Comparison of ENCODE assay signal across 20 mouse cellular contexts in the genomic region with DNA sequence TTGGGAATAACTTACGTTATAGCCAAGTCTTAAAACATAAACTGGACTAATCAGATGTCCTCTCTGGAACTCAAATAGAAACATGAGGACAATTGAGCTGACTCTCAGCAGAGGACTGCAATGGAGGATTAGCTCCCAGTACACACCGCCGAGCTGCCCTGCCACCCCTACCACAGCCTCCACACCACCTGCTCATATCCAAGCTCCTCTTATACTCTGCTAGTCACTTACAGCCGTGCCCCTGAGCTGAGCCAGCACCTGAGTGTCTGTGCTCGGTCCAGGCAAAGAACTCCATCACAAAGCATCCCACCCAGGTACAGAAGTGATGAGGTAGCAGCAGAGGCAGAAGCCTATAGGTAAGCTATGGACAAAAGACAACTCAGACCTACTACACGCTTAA.
DNase-seq lines count a peak whose midpoint lies in the region; ATAC-seq and TF ChIP-seq lines count a peak whose summit lies in the region.
"Had no signal": no experiment of that assay in that cellular context is flagged by ENCODE, and none has a peak within 500 bp of the region (broad histone marks: within the 10 kb centered on the region; RNA-seq: fewer than 3 reads in every experiment).

No protein-coding gene starts in this region.

- H3K27ac ChIP-seq in gastrocnemius, adult 2 months: peak overlapping the region; percentile 94
- peak overlapping the region; percentile 89 for H3K27ac ChIP-seq in heart, postnatal 0 days (ENCODE audit: low read depth)
- peak overlapping the region; percentile 90 for H3K27ac ChIP-seq in brown adipose tissue, adult 24 weeks (replicated peaks; ENCODE audit: low read depth, low read length)
- H3K27ac ChIP-seq: forebrain, embryonic 13.5 days; hindbrain, embryonic 15.5 days; liver, embryonic 13.5 days; midbrain, embryonic 12.5 days; neural tube, embryonic 15.5 days; stomach, embryonic 15.5 days had no signal

- TF ChIP-seq EP300 in heart, postnatal 0 days (IDR thresholded peaks at IDR 0.05; ENCODE audit: low read depth): no peak

- intact Hi-C loops in gastrocnemius, adult 2 months (cut with DNase I): loop anchor here (5.0 kb wide), 1 partner anchor 128 kb away; a partner anchor contains a TSS
- intact Hi-C loops in left cerebral cortex, postnatal 36 days (cut with DNase I): loop anchor here (5.0 kb wide), 1 partner anchor 93 kb away; no protein-coding TSS in a partner anchor

- H3K4me2 ChIP-seq in heart, postnatal 0 days (ENCODE audit: low read depth, low read length): no peak overlapping the region
- H3K4me2 ChIP-seq: forebrain, embryonic 13.5 days; hindbrain, embryonic 15.5 days; liver, embryonic 13.5 days; midbrain, embryonic 12.5 days; neural tube, embryonic 15.5 days; stomach, embryonic 15.5 days had no signal

- DNase-seq in gastrocnemius, adult 2 months: no peak
- DNase-seq in gastrocnemius, postnatal 10 days: no peak
- no peak for DNase-seq in heart, postnatal 0 days (ENCODE audit: low spot score)
- no peak for DNase-seq in heart, adult 8-10 months (ENCODE audit: low spot score)
- peak; percentile 66 for DNase-seq in brain, adult 2 months (ENCODE audit: low read depth, low spot score)
- no peak for DNase-seq in left cerebral cortex, postnatal 36 days (ENCODE audit: low spot score in 2 of 2)
- DNase-seq: cerebellum, postnatal 10 days; gastrocnemius, postnatal 14 days; kidney, adult 8-10 months; kidney, postnatal 25 days; liver, embryonic 13.5 days; lung, adult 2 months; lung, postnatal 14 days; thymus, postnatal 25 days had no signal

- WGBS in heart, postnatal 0 days: 54% methylated on average over 6 of the region's 6 CpGs

- H3K4me3 ChIP-seq in gastrocnemius, adult 2 months: no peak overlapping the region
- H3K4me3 ChIP-seq in heart, postnatal 0 days (ENCODE audit: low read depth, low read length): no peak overlapping the region
- H3K4me3 ChIP-seq in brown adipose tissue, adult 24 weeks (ENCODE audit: insufficient read depth, low read depth, low read length): no peak overlapping the region
- H3K4me3 ChIP-seq: forebrain, embryonic 13.5 days; hindbrain, embryonic 15.5 days; liver, embryonic 13.5 days; midbrain, embryonic 12.5 days; neural tube, embryonic 15.5 days; stomach, embryonic 15.5 days had no signal

- no peaks in the 10 kb centered on the region for H3K36me3 ChIP-seq in heart, postnatal 0 days (replicated peaks; ENCODE audit: control insufficient read depth, insufficient read depth, low read length)
- H3K36me3 ChIP-seq: hindbrain, embryonic 15.5 days; liver, embryonic 13.5 days; midbrain, embryonic 12.5 days; neural tube, embryonic 15.5 days; stomach, embryonic 15.5 days had no signal

- no peak overlapping the region for H3K9ac ChIP-seq in heart, postnatal 0 days (replicated peaks; ENCODE audit: low read depth, low read length)
- H3K9ac ChIP-seq: forebrain, embryonic 13.5 days; hindbrain, embryonic 15.5 days; liver, embryonic 13.5 days; midbrain, embryonic 12.5 days; neural tube, embryonic 15.5 days; stomach, embryonic 15.5 days had no signal

- no peak for TF ChIP-seq CTCF in gastrocnemius, adult 2 months (IDR thresholded peaks at IDR 0.05)
- TF ChIP-seq CTCF in heart, postnatal 0 days (IDR thresholded peaks at IDR 0.05; ENCODE audit: low read depth): no peak

- H3K9me3 ChIP-seq in heart, postnatal 0 days (replicated peaks; ENCODE audit: control insufficient read depth, low read length): no peaks in the 10 kb centered on the region
- H3K9me3 ChIP-seq: forebrain, embryonic 13.5 days; hindbrain, embryonic 15.5 days; liver, embryonic 13.5 days; midbrain, embryonic 12.5 days; neural tube, embryonic 15.5 days; stomach, embryonic 15.5 days had no signal

- no peak for ATAC-seq in heart, postnatal 0 days (ENCODE audit: insufficient read depth, low read depth)
- ATAC-seq: forebrain, embryonic 13.5 days had no signal

- no peaks in the 10 kb centered on the region for H3K27me3 ChIP-seq in heart, postnatal 0 days (ENCODE audit: control insufficient read depth, insufficient read depth, low read length)
- H3K27me3 ChIP-seq: forebrain, embryonic 13.5 days; hindbrain, embryonic 15.5 days; liver, embryonic 13.5 days; neural tube, embryonic 15.5 days; stomach, embryonic 15.5 days had no signal

- H3K4me1 ChIP-seq in heart, postnatal 0 days (ENCODE audit: control insufficient read depth, insufficient read depth): peaks cover 45% of the 10 kb centered on the region
- H3K4me1 ChIP-seq in brown adipose tissue, adult 24 weeks (ENCODE audit: control insufficient read depth, insufficient read depth, insufficient read length, low read length): peaks cover 8% of the 10 kb centered on the region
- H3K4me1 ChIP-seq: forebrain, embryonic 13.5 days; hindbrain, embryonic 15.5 days; liver, embryonic 13.5 days; midbrain, embryonic 12.5 days; stomach, embryonic 15.5 days had no signal
